Mouse (Mus musculus) embryo, embryonic 9.5 days (tissue): ENCODE measurements around the gene Sertad3.
"Not testable (repeated sequence)": the region's sequence is repeated elsewhere in the genome, so short reads cannot be mapped to it uniquely, and the experiment has no call there.

ENCODE experiments used
- DNase-seq: peaks from one replicate; pipeline ENCODE4 v3.0.0-alpha.2; 2017; ENCODE audit errors: extremely low spot score

Sertad3 gene

DNA sequence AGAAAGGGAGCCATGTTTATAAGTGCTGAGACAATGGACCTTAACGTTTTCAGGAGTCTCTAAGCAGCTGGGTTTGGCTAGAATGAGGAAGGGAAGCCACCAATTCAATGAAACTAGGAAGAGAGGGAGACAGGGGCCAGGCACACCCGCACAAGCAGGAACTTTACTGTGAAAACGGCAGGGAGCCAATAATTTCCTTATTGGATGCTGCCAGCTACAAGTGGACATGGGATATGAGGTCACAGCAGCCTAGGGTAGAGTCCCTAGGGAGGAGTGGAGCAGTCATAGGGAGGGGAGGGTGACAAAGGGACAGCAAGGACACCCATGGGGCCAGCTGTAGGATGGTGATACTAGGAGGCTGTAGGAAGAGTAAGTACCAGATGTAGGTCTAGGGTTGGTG is 19.5 kb downstream of the Sertad3 start:
- no peak for DNase-seq

DNA sequence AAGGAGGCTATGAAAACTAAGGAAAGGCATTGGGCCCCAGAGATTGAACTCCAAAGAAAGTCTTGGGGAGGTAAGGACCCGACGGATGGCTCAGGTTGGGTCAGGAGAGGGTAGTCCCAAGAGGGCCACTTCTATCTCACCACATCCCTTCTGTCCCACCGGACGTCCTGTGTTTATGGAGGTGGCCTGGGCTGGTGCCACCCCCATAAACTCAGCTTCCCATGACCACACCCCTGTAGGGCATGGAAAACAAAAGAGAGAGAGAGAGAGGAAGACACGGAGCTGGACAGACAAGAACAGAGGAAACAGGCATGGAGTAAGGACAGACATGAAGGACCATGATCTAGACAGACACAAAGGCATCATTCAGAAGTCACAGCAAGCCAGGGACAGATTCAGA is 19.9 kb downstream of the Sertad3 start:
- DNase-seq = no peak

DNA sequence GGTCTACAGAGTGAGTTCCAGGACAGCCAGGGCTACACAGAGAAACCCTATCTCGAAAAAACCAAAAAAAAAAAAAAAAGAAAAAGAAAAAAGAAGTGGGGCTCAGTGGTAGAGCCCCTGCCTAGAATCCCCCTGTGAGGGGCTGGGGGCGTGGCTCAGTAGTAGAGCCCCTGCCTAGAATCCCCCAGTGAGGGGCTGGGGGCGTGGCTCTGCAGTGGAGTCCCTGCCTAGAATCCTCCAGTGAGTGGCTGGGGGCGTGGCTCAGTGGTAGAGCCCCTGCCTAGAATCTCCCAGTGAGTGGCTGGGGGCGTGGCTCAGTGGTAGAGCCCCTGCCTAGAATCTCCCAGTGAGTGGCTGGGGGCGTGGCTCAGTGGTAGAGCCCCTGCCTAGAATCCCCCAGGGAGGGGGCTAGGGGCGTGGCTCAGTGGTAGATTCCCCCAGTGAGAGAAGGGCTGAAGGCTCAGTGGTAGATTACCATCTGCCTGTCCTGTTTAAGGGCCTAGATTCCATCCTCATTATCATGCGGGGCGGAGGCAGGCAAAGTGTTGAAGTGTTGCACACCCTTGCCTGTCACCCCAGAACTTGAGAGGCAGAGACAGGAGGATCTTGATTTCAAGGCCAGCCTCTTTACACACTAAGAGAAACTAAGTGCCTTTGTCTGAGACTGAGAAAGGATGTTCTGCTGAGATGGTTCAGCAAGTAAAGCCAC is 21.2 kb downstream of the Sertad3 start:
- DNase-seq = not testable (repeated sequence)

DNA sequence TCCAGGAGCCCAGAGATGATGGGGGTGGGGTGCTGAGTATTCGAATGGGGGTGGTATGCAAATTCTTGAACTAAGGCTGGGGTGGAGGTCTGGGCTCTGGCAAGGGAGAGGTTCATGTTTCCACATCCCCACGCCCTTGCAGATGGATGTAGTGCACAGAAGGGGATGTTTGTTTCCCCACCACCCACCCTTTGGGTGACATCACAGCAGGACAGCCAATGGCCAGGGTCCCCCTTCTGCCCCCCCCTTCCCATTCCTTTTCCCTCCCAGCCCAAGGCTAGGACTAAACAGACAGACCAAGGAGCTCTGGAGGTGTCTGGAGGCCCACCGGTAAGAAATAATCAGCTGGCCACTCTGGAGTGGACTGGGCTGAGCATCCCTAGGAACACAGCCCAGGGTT is 25.5 kb downstream of the Sertad3 start, which contains the start of gene Prx:
TSS of gene Prx (plus strand) at position 289 of the 400 bp plus-strand sequence.
- DNase-seq = no peak

DNA sequence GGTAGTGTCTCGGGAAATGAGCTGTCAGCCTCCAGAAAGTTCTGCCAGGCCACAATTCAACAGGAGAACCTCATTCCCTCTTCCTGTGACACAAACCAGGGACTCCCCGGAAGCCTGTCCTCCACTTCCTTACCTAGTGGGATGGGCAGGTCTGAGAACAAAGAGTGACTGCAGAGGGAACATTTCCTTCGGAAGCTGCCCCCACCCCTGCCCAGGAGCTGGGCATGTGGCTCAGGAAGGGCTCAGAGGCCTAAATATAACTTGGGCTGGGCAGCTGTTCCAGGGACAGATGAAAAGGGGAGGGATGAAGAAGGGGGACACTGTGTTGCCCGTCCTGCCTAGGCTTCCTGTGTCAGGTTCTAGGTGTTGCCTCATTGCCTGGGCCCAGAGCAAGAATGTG is 28.1 kb downstream of the Sertad3 start:
- no peak for DNase-seq

DNA sequence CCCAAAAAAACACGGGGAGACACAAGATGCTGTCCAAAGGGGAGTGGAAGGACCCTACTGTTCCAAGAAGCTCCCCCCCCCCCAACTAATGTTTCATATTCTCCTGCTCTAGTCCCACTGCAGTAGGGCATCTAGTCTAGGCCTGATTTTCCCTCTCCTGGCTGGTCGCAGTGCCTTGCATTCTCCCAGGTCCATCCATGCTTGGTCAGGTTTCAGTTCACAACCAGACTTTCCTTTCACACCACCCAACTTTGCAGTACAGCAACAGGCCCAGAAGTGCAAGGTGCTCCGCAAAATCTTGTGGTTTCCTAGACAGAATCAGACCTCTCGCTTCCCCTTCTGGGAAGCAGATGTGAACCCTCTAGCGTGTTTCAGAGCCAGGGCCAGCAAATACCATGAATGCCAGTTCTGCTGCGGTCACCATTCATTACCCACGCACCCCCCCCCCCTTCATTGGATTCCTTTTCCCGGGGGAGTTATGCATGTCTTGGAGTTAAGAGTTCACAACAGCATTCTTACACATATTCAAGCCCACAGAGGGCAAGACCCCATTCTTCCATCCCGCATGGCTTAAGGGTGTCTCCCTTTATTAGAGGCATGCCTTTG is 33.3 kb downstream of the Sertad3 start:
- peak; percentile 45 for DNase-seq

DNA sequence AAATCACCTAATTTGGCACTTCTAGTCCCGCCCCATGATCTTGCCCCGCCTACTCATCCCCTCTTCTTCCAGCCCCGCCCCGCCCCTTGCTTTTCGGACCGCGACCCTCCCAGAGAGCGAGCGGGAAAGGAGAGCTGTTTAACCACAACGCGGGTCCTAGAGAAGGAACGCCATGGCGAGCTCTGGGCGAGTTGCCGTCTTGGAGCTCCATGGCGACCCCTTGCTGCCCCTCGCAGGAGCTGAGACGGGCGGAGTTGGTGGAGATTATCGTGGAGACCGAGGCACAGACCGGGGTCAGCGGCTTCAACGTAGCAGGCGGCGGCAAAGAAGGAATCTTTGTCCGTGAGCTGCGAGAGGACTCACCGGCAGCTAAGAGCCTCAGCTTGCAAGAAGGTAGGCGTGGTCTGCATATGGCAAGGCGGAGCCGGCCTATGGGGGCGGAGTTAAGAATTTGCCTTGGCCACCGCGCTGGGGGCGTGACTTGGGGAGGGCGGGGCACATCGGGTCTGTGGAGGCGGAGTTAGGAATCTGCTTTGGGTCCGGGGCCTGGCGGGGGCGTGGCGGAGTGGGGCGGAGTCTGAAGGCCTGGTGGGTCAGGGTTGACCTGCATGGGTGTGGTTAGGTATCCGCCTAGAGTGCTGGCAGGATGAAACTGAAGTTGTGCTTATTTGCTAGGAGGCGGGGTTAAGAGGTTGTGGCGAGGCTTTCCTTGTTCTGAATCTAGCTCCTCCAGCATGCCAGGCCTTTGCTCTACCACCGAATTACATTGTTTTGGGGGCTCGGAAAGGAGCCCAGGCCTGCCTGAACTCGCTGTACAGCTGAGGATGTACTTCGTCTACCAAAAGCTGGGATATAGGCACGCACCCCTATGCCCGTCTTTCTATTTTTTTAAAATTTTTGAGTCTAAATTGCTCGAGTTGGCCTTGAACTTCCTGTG is 34.4 kb downstream of the Sertad3 start:
- peak; percentile 100 for DNase-seq

DNA sequence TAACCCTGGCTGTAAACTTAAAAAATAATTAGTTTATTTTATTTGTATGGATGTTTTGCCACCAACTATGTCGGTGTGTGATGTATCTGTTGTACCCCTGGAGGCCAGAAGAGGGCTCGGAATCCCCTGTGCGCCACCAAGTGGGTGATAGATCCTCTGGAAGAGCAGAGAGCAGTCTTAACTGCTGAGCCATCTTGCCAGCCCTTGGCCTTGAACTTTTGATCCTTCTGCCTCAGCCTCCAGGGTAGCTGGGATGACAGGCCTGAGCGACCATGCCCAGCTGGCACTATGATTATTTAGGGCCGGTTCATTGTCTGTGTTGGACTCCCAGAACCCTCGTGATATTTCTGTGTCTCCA is 35.1 kb downstream of the Sertad3 start:
- peak; percentile 65 for DNase-seq

GRCm38 (mm10) chr7:27510809-27511208 is 37.2 kb downstream of the Sertad3 start:
- no peak for DNase-seq

GRCm38 (mm10) chr7:27514961-27515360 is 41.4 kb downstream of the Sertad3 start:
- DNase-seq = no peak

DNA sequence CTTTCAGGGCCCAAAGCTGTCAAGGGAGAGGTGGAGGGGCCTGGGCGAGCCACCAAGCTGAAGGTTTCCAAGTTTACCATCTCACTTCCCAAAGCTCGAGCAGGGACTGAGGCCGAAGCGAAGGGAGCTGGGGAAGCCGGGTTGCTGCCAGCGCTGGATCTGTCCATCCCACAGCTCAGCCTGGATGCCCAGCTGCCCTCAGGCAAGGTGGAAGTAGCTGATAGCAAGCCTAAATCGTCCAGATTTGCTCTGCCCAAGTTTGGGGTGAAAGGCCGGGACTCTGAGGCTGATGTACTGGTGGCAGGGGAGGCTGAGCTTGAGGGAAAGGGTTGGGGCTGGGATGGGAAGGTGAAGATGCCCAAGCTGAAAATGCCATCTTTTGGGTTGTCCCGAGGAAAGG is 44.7 kb downstream of the Sertad3 start:
- no peak for DNase-seq

DNA sequence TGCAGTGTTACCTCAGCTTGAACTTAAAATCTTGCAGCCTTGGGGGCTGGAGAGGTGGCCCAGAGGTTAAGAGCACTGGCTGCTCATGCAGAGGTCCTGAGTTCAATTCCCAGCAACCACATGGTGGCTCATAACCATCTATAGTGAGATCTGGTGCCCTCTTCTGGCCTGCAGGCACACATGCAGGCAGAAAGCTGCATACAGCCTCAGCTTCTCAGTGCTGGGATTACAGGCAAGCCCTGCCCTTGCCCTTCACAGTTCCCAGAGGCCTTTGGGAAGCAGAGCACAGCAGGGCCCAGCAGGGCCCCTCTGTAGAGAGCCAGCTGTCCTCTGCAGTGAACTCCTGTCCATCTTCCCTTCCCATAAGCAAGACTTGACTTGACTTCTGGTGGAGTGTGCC is 46.5 kb downstream of the Sertad3 start:
- no peak for DNase-seq

DNA sequence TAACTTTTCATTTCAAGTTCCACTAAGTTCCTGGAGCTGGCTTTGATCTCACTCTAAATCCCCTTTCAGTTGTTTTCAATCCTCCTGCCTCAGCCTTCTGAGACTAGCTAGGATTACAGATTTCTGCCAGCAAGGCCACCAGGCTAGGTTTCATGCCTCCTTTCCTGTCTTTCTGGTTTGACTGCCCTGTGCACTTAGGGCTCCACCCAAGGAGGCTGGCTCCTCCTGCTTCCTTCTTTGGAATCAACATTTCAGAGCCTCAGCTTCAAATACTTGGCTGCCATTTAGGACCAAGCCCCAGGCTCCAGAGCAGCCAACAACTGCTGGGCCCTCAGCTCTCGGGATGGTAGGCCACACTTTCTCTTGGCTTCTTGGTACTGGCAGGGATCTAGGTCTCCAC is 47.0 kb downstream of the Sertad3 start:
- DNase-seq = no peak

- no peak for DNase-seq
Observed at GRCm38 (mm10) chr7:27522967-27523366, 49.4 kb downstream of the Sertad3 start, which contains the start of gene Hipk4. Hipk4 (plus strand) TSS chr7:27523267.

GRCm38 (mm10) chr7:27523805-27524204 is 50.2 kb downstream of the Sertad3 start:
- DNase-seq = no peak

- DNase-seq = peak; percentile 68
Observed at GRCm38 (mm10) chr7:27526039-27526827, 52.7 kb downstream of the Sertad3 start.
